Mouse (Mus musculus) bone marrow macrophage, adult 2 months (primary cell): Measurements from ENCODE around the gene H2-M10.4.

ENCODE experiments used
- CTCF ChIP-seq: IDR thresholded peaks from 2 replicates; pipeline ENCODE4 v1.5.1; 2012; ENCODE audit warnings: low read depth, mild to moderate bottlenecking, low read length, moderate library complexity
- POLR2A ChIP-seq: IDR thresholded peaks from 2 replicates; pipeline ENCODE4 v1.6.1; 2012; ENCODE audit warnings: mild to moderate bottlenecking, low read depth, low read length, borderline replicate concordance

- no peak for TF ChIP-seq POLR2A
- no peak for TF ChIP-seq CTCF
Observed at GRCm38 (mm10) chr17:36417416-36417815, 44.7 kb downstream of the H2-M10.4 start.
